Mouse (Mus musculus): ENCODE data around the gene Dner.
"Not testable (repeated sequence)": the region's sequence is repeated elsewhere in the genome, so short reads cannot be mapped to it uniquely, and the experiment has no call there.

Dner gene

DNA sequence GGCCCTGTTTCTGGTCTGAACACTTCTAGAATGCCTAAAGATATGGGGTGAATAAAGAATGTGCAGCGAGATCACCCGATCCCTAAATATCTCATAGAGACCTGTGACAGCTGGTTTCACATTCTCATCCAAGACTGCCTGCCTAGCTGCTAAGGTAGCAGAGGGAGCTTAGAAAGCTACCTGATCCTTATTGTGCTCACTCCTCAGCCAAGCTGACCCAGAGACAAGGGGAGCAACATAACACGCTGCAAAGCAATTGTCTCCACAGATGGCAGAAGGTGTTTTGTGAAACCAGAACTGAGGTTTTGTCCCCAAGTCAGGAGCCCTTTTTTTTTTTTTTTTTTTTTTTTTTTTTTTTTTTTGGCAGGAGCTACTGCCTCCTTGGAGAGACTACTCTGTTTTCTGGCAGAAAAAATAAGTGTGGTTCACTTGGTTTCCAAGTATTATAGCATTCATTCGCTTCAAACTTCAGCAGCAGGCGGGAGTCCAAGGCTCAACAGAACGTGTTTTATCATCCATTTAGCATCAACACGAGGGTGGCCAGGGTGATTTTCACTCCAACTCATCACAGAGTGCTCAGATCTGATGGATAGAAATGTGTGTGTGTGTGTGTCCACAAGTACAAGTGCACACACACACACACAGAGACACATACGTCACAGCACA is 309.4 kb downstream of the Dner start:
- no peak for DNase-seq

DNA sequence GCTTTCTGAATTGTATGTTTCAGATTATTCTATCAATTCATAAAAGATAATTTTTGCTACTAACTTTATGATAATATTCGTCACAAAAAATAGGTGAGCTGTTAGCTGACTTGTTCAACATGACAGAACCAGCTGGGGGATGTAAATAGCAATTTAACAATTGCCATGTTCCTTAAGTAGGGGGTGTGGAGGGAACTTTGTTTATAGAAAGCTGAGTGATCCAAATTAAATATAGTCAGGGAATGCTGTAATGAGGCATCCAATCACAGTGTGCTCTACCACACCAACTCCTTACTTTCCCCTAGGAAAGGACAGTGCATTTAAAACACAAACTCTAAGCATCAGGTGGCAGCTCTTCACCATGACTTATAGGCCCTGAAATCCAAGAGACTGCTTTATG is 313.3 kb downstream of the Dner start:
- no peak for DNase-seq

DNA sequence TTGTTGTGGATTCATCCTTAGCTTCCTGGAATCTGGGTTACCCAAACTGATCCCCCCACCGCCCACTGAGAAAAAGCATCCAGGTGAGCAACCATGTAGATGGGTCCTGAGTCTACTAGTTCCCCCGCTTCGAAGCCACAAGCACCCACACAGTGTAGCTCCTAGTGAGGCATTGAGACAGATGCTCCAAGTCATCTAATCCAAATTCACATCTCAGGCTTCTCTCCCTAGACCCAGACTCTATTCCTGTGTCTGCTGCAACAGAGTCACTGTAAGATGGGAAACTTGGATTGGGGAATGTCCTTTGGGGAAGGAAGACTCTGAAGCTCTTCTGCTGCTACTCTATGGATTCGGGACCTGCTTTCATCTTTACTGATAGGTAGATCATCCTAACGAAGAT is 314.0 kb downstream of the Dner start:
- DNase-seq: no peak

DNA sequence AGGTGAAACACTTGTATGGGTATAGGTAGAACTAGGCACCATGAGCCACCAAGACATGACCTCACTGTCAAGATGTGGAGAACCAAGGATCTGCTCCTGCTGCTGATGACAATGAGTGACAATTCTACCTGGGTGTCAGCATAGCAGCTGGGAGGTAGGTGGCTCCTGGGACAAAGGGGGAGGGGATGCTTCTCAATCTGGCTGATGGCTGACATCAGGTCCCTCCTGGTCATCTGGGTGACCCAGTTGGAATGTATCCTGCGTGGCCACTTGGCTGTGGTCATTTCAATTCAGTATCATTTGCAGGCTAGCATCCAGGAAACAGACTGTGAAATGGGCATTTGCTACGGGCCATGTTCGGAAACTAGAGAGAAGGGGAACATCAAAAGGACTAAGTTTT is 315.1 kb downstream of the Dner start:
- no peak for DNase-seq

DNA sequence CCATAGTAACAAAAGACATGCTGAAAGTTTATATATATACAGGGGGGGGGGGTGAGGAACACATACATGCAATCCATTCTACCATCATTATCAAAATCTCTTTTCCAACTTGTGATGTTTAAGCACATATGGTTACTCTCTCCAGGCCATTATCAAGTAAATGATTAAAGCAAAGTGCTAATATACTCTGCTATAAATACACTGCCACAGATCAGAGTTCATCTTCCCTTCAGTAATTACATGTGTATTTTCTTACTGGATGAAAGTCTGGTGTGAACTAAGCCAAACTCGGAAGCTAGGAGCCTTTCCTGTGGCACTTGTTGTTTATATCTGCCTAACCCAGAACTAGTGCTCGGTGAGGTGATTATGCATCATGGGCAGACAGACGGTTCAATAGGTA is 328.3 kb downstream of the Dner start:
- DNase-seq: no peak

DNA sequence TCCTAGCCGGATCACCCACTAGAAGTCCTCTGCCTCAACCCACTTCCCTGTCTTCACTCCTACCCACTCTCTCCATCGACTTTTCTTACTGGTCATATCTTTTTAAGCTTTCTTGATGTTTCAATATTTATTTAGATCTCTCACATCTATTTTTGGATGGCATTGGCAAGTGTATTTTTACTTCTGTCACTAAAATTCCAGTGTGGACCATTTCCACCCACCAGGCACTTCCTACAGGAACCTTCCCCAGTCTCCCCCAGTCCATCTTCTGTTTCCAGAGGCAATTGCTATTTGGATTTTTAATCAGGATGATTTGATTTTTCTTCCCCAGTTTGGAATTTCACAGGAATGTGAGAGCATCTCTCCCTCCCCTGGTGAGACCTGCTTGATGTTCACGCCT is 329.5 kb downstream of the Dner start:
- DNase-seq: no peak

DNA sequence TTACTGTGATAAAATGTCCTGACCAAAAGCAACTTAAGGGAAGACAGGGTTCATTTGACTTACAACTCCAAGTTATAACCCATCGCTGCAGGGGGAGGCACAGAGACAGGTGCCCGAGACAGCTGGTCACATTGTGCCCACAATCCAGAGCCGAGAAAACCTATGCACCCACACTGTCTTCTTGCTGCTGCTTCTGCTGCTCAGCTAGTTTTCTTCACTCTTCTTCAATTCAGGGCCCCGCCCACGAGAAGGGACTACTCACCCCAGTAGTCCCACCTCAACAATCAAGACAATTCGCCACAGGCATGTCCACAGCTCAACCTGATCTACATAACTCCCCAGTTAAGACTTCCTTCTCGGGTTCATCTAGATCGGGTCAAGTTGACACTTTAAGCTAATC is 332.1 kb downstream of the Dner start, which contains the start of gene Pid1:
TSS of gene Pid1 (minus strand) at position 214 of the 400 bp plus-strand sequence.
- DNase-seq: no peak

DNA sequence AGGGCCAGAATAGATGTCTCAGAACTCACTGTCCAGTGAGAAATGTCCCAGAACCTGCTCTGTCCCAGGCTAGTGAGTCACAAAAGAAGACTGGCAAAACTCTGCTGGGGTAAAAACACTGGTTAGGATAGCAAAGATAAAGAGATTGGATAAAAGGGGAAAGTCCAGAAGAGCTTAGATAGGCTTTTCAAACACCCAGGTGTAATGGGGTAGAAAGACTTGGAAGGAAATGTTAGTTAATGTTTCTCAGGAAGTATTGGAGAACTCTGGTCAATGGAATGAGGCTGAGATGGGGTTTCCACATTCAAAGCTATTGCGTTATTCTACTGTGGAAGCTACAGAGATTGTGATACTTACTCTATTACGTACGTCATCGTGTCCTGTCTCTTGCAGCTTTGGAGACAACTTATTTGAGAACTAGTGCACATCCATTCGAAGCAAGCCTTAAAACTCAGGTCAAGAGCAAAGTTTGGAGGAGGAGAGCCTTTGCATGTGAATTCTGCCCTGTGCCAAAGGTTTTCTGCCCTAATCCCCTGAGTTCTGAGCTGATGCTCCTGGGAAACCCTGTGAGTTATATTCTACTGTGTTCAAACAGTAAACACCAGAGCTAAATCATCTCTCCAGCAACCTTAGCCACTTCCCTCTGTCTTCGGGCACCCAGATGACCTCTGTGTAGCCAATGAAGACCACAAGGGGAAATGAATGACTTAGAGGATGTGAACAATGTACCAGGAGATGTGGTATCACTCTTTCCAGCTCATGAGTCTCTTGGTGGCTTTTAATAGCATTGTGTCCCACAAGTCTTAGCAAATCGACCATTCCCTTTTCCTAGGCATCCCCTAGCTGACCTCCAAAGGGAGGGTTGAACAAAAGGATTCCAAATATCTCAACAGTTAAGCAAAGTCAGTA is 333.1 kb downstream of the Dner start:
- DNase-seq: no peak

DNA sequence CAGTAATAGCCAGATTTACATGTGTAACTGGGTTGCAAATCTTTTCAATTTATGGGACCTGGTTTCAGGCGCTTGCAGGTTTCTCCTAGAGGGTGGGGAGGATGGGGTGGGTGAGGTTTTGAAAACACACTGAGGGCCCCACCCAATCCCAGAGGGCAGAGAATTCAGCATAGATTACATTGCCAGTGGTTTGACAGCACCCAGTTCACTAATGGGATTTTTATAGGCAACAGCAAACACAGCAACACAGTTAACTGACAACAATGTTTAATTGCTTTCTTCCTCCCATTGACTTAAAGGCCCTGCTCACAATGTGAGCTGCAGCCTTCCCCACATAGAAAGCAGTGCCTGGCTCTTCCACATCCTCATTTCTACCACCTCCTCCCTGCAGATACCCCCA is 333.8 kb downstream of the Dner start:
- DNase-seq: no peak

DNA sequence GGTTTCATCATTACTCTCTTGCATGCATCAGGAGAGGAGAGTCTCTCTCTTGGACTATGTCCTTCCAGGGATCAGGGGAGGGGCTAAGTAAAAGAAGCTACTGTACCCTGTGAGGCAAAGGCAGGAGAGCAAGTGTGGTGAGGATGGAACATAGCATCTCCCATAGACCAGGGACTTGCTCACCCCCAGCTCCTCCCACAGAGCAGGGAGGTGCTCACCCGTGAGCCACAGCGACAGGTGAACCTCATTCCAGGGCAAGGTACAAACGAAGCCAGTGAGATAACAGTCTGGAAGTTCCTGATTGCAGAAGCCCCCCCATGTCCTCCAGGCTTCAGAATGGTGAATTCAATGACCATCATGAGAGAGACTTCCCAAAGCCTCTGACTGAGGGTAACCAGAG is 334.6 kb downstream of the Dner start:
- no peak for DNase-seq

DNA sequence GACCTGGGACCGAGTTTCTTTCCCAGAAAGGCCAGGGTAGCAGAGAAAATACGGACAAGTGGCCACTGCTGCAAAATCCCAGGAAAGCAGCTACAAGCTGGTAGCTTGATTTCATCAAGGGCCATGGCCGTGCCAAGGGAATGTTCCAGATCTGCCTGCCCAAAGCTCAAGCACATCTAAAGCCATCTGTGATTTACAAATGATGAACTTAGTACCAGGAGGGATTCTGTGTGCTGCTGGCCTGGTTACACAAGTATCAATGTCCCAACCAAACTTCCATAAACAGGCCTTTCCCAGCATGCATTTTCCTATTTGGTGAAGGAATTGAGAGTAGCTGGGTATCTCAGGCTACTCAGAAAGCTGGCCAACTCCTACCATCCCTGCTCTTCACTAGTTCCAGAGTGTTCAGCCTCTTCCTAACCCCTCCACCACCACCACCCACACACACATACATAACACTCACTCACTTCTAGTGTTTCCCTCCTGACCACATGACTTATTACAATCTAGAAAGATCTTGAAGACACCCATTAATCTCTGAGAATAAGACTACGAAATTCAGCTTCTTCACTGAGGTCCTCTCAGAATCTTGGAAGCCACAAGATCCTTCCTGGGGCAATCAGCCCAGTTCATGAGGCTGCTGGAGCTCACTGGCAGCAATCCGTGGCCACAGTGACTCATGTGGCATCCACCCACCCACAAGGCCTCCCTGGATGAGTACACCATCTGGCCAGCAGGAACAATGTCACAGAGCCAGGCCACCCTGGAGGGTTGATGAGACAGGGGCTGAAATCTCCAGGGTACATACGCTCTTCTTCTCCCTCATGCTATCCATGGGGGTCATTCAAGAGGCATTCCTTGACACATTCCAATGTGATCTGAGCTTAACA is 336.2 kb downstream of the Dner start:
- no peak for DNase-seq

DNA sequence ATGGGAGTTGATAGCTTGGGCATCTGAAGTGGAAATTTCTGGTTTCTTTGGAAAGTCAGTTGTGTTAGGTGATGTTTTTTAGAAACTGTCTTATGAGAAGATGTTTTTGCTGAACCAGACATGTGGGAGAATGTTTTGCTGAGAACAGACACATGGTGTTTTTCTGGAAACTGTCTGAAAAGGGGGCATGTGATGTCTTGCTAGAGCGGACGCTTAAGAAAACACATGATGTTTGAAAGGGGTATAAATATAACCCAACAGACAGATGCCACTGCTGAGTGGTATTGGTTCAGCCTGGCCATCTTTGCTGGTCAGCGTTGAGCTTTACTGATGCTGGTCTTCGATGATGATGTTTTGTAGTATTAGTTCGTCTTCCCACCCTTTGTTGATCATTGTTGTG is 338.8 kb downstream of the Dner start:
- DNase-seq: no peak

DNA sequence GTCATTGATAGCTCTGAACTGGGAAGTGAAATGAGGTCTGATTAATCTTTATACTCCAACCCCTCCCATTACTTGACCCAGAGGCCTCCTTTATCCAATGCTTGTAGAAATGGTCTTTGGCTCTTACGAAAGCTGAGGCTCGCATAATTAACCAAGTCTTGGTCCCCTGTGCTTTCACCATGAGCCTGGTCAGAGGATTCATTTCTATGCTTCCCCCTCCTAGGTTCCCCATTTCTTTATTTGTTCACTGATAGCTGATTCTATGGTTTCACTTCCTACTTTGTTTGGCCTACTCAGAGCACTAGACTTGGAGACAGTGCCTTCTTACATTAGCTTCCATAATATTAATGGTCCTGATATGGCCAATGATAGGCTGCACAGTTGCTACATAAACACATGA is 345.8 kb downstream of the Dner start:
- DNase-seq: no peak

DNA sequence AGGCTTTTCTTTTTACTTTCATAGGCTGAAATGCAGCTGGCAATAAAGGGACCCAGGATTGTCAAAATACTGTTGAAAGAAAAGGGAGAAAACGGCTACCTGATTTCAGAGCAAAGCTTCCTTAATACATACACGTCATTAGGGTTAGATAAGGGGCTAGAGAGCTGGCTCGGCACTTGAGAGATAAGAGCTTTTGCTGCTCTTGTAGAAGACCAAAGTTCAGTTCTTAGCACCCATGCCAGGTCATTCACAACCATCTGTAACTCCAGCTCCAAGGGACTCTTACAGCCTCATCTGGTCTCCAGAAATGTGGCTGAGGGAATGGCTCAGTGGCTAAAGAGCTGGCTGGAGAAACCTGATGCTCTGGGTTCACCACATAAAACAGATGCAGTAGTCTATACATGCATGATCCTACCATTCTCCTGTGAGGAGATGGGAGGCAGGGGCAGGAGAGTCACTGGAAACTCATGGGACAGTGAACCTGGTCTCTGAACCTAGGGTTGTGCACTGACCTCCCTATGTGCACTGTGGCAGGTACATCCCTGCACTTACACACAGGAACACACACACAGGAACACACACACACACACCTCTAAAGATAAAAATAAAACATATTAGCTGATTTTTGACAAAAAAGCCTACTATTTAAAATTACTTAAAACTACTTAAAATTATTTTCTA is 348.1 kb downstream of the Dner start:
- no peak for DNase-seq

DNA sequence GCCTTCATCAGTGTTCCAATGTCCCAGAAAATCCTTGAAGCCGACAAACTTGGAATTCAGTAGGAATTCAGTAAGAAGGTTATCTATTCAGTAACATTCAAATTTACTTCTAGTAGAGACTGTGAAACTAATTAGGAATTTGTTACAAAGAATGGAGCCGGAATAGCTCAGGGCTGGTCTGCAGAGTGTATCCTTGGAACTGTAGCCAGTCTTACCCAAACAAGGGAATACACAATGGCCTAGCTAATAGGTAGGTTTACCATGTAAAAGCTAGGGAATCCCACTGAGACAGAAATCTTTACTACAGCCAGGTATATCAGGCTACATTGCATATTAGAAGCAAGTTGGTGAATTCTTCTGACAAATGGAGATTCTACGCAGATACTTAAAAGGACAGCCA is 363.2 kb downstream of the Dner start:
- not testable (repeated sequence) for DNase-seq

DNA sequence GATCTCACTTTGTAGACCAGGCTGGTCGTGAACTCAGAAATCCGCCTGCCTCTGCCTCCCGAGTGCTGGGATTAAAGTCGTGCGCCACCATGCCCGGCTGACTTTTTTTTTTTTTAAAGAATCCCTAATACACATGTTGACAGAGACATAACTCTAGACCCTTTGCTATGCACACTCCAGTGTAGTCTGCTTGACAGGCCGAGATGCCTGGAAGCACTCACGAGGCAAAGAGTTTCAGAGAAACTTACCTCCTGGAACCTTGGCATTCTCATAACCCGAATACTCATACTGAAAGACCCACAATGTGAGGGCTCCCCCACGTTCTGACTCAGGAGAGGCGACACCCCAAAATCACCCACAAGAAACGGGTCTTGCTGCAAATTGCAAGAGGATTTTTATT is 364.2 kb downstream of the Dner start:
- not testable (repeated sequence) for DNase-seq

DNA sequence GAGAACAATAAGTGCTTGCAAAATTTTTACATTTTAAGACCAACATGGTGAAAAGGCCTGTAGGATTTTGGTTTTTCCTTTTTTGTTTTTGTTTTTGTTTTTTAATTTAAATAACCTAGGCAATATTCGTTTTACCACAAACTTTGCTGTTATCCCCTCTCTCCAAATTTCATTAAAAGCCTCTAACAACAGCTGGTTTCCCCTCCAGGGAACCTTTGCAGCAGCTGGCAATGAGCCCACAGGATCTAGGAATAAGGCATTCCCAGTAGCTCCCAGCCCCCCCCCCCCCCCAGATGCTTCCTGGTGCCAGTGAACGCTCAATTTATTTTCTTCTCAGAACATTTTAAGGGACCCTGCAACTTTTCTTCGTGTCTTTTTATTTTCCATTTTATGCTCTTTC is 370.7 kb downstream of the Dner start:
- DNase-seq: no peak

DNA sequence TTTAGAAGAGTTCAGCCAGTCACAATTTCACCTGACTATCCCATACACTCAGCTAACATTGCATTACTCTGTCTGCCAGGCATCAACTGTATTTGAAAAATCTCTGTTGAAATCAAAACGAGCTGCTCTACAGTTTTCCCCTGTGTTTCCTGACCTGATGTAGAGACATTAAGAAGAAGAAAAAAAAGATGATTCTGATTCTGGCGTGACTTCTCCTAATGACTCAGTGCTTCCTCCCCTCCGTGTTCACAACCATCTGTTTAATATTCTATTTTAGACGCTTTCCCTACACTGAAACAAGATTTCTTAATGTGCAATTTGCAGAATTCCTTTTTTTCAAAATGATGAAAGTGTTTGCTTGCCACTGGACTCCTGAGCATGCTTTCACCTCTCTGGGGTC is 374.7 kb downstream of the Dner start:
- DNase-seq: no peak

All from thymus, postnatal 4 days (tissue).